Mouse (Mus musculus): ENCODE results near the gene Ptpre.

DNA sequence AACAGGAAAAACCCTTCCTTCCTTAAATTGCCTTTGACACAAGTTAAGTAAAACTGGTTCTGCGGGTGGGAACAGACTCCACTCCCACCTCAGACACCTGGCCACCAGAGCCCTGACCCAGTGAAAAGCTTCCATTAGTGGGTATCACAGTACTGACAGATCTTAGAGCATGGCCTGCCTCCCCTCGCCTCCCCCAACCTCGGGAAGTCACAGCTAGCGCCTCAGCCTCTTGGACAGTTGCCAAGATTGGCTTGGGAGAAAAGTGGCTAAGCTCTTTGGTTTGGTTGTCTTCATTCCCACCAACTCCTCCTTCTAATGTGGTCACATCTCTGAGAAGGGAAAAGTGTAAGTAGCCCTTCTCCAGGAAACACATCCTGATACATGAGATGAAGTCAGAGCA is 13.3 kb upstream of the Ptpre start:
- no peak for TF ChIP-seq POLR2A (IDR thresholded peaks at IDR 0.05; ENCODE audit: insufficient read depth, low read depth, low read length)
- no peak for TF ChIP-seq CTCF (IDR thresholded peaks at IDR 0.05; ENCODE audit: insufficient read depth, low read depth, low read length)

Measured in olfactory bulb, adult 2 months (tissue).